ENCODE assay signal across 9 mouse cellular contexts in genomic region chr4:44508386-44509226, GRCm38 (mm10).
DNase-seq lines count a peak whose midpoint lies in the region; ATAC-seq and TF ChIP-seq lines count a peak whose summit lies in the region.
"Had no signal": no experiment of that assay in that cellular context is flagged by ENCODE, and none has a peak within 500 bp of the region (broad histone marks: within the 10 kb centered on the region; RNA-seq: fewer than 3 reads in every experiment).

No protein-coding gene starts in this region.

- no peak for TF ChIP-seq CTCF in brain, embryonic 14.5 days (IDR thresholded peaks at IDR 0.05; ENCODE audit: borderline replicate concordance, extremely low read depth, insufficient read depth, insufficient read length)
- TF ChIP-seq CTCF in thymus, adult 2 months (IDR thresholded peaks at IDR 0.05; ENCODE audit: borderline replicate concordance, control insufficient read depth, extremely low read depth, insufficient read depth, low read length, poor library complexity), result no peak
- no peak for TF ChIP-seq CTCF in intestine, postnatal 0 days (IDR thresholded peaks at IDR 0.05; ENCODE audit: low read depth)

- no peak overlapping the region for H3K4me3 ChIP-seq in kidney, embryonic 16.5 days (ENCODE audit: low read length)
- no peak overlapping the region for H3K4me3 ChIP-seq in hindbrain, embryonic 12.5 days
- no peak overlapping the region for H3K4me3 ChIP-seq in thymus, adult 2 months (ENCODE audit: control insufficient read depth, insufficient read depth, low read length)
- H3K4me3 ChIP-seq in intestine, postnatal 0 days (ENCODE audit: low read depth, low read length), result no peak overlapping the region
- H3K4me3 ChIP-seq: megakaryocyte, embryonic 14.5 days had no signal

- H3K4me2 ChIP-seq in kidney, embryonic 16.5 days (replicated peaks; ENCODE audit: low read depth, low read length), result peak overlapping the region; percentile 6; the same call in 1 of the 2 replicates
- peak overlapping the region; percentile 40 for H3K4me2 ChIP-seq in hindbrain, embryonic 12.5 days (replicated peaks)
- no peak overlapping the region for H3K4me2 ChIP-seq in intestine, postnatal 0 days (replicated peaks; ENCODE audit: low read depth)

- no peaks in the 10 kb centered on the region for H3K36me3 ChIP-seq in kidney, embryonic 16.5 days (ENCODE audit: insufficient read depth, low read length)
- no peaks in the 10 kb centered on the region for H3K36me3 ChIP-seq in hindbrain, embryonic 12.5 days
- H3K36me3 ChIP-seq in thymus, adult 2 months (ENCODE audit: control insufficient read depth, insufficient read depth, low read length), result no peaks in the 10 kb centered on the region
- no peaks in the 10 kb centered on the region for H3K36me3 ChIP-seq in intestine, postnatal 0 days (ENCODE audit: control insufficient read depth, insufficient read depth)

- TF ChIP-seq POLR2A in brain, embryonic 14.5 days (IDR thresholded peaks at IDR 0.05; ENCODE audit: borderline replicate concordance, extremely low read depth, insufficient read depth, insufficient read length, poor library complexity, severe bottlenecking), result no peak
- no peak for TF ChIP-seq POLR2A in thymus, adult 2 months (IDR thresholded peaks at IDR 0.05; ENCODE audit: control insufficient read depth, extremely low read depth, insufficient read depth, low read length, poor library complexity)

- peak; percentile 46; the same call in 1 of the 2 replicates for ATAC-seq in kidney, embryonic 16.5 days (ENCODE audit: low FRiP score, low TSS enrichment)
- peak; percentile 81 for ATAC-seq in hindbrain, embryonic 12.5 days (ENCODE audit: low FRiP score)
- ATAC-seq in intestine, postnatal 0 days, result no peak

- 10% methylated on average over 25 of the region's 25 CpGs for WGBS in kidney, embryonic 16.5 days
- 24% methylated on average over 25 of the region's 25 CpGs for WGBS in hindbrain, embryonic 12.5 days
- WGBS in thymus, adult 2 months, result 32% methylated on average over 25 of the region's 25 CpGs
- WGBS in intestine, postnatal 0 days, result 21% methylated on average over 25 of the region's 25 CpGs

- H3K27ac ChIP-seq in kidney, embryonic 16.5 days (ENCODE audit: low read length), result no peak overlapping the region
- H3K27ac ChIP-seq in hindbrain, embryonic 12.5 days, result peak overlapping the region; percentile 83
- H3K27ac ChIP-seq in thymus, adult 2 months (ENCODE audit: control insufficient read depth, insufficient read depth, low read length), result no peak overlapping the region
- no peak overlapping the region for H3K27ac ChIP-seq in intestine, postnatal 0 days (ENCODE audit: low read depth, low read length)

- H3K9me3 ChIP-seq in kidney, embryonic 16.5 days (ENCODE audit: low read length), result no peaks in the 10 kb centered on the region
- H3K9me3 ChIP-seq in hindbrain, embryonic 12.5 days (replicated peaks), result no peaks in the 10 kb centered on the region
- H3K9me3 ChIP-seq in intestine, postnatal 0 days (ENCODE audit: control insufficient read depth), result no peaks in the 10 kb centered on the region
- H3K9me3 ChIP-seq: megakaryocyte, embryonic 14.5 days had no signal

- no peak overlapping the region for H3K9ac ChIP-seq in kidney, embryonic 16.5 days (replicated peaks; ENCODE audit: low read length)
- H3K9ac ChIP-seq in hindbrain, embryonic 12.5 days, result no peak overlapping the region
- H3K9ac ChIP-seq in intestine, postnatal 0 days (ENCODE audit: low read depth, low read length), result no peak overlapping the region

- H3K27me3 ChIP-seq in kidney, embryonic 16.5 days (ENCODE audit: insufficient read depth, low read length), result 0 out of 2 replicates have a peak, but pooled peaks cover 3% of the 10 kb centered on the region
- peaks cover 30% of the 10 kb centered on the region for H3K27me3 ChIP-seq in hindbrain, embryonic 12.5 days
- H3K27me3 ChIP-seq in thymus, adult 2 months (ENCODE audit: control insufficient read depth, insufficient read depth, low read length), result no peaks in the 10 kb centered on the region; the same call in 1 of the 2 replicates
- H3K27me3 ChIP-seq in intestine, postnatal 0 days (replicated peaks; ENCODE audit: control insufficient read depth, insufficient read depth, low read length), result no peaks in the 10 kb centered on the region

- H3K4me1 ChIP-seq in kidney, embryonic 16.5 days (ENCODE audit: insufficient read depth, low read length), result peaks cover 7% of the 10 kb centered on the region
- H3K4me1 ChIP-seq in hindbrain, embryonic 12.5 days, result peaks cover 30% of the 10 kb centered on the region
- H3K4me1 ChIP-seq in thymus, adult 2 months (replicated peaks; ENCODE audit: control insufficient read depth, insufficient read depth, low read length), result no peaks in the 10 kb centered on the region
- H3K4me1 ChIP-seq in intestine, postnatal 0 days (replicated peaks; ENCODE audit: control insufficient read depth, insufficient read depth, low read length), result no peaks in the 10 kb centered on the region
- H3K4me1 ChIP-seq: megakaryocyte, embryonic 14.5 days had no signal

- DNase-seq in kidney, adult 8-10 months, result no peak
- peak; percentile 80 for DNase-seq in brain, embryonic 14.5 days (ENCODE audit: low read depth)
- peak; percentile 59 for DNase-seq in neural tube, embryonic 10.5 days (ENCODE audit: extremely low spot score, low spot score)
- DNase-seq in thymus, adult 2 months, result no peak
- no peak for DNase-seq in thymus, postnatal 10 days (ENCODE audit: low spot score in 2 of 2)

Comparison
In these comparisons a context has a peak if more than half of its experiments do, and no peak if none do; other contexts are left out.
1. DNase-seq: peak in brain, embryonic 14.5 days (single experiment) and neural tube, embryonic 10.5 days (single experiment); none in kidney, adult 8-10 months (0 of 2), thymus, adult 2 months (single experiment) and thymus, postnatal 10 days (0 of 2).